Mouse (Mus musculus) right cerebral cortex, postnatal 4 days (tissue): ENCODE data around the gene Atp8a2.

Experiments used
- DNase-seq: peaks from one replicate; pipeline ENCODE4 v3.0.0-alpha.2; 2022

Gene Atp8a2

GRCm38 (mm10) chr14:59893971-59894370, 303.0 kb downstream of the Atp8a2 start:
- DNase-seq: no peak

- no peak for DNase-seq
Observed at GRCm38 (mm10) chr14:59892084-59892483, 304.9 kb downstream of the Atp8a2 start.

- no peak for DNase-seq
Observed at GRCm38 (mm10) chr14:59891491-59891890, 305.5 kb downstream of the Atp8a2 start.

GRCm38 (mm10) chr14:59890818-59891217, 306.2 kb downstream of the Atp8a2 start:
- no peak for DNase-seq

GRCm38 (mm10) chr14:59890107-59890506, 306.9 kb downstream of the Atp8a2 start:
- no peak for DNase-seq

GRCm38 (mm10) chr14:59888446-59888845, 308.5 kb downstream of the Atp8a2 start:
- no peak for DNase-seq

GRCm38 (mm10) chr14:59888046-59888445, 308.9 kb downstream of the Atp8a2 start:
- no peak for DNase-seq

GRCm38 (mm10) chr14:59887061-59887861, 309.7 kb downstream of the Atp8a2 start:
- DNase-seq: peak; percentile 57

- no peak for DNase-seq
Observed at GRCm38 (mm10) chr14:59883517-59884069, 313.4 kb downstream of the Atp8a2 start.

- DNase-seq: no peak
Observed at GRCm38 (mm10) chr14:59880829-59881228, 316.1 kb downstream of the Atp8a2 start.

GRCm38 (mm10) chr14:59878248-59878647, 318.7 kb downstream of the Atp8a2 start:
- DNase-seq: no peak

GRCm38 (mm10) chr14:59876525-59876924, 320.5 kb downstream of the Atp8a2 start:
- DNase-seq: no peak

GRCm38 (mm10) chr14:59868369-59868768, 328.6 kb downstream of the Atp8a2 start:
- no peak for DNase-seq

GRCm38 (mm10) chr14:59867749-59868148, 329.2 kb downstream of the Atp8a2 start:
- no peak for DNase-seq

- DNase-seq: no peak
Observed at GRCm38 (mm10) chr14:59866001-59866400, 331.0 kb downstream of the Atp8a2 start.

- DNase-seq: no peak
Observed at GRCm38 (mm10) chr14:59862351-59862750, 334.6 kb downstream of the Atp8a2 start.

GRCm38 (mm10) chr14:59859830-59860229, 337.1 kb downstream of the Atp8a2 start:
- no peak for DNase-seq

- no peak for DNase-seq
Observed at GRCm38 (mm10) chr14:59858501-59859225, 338.3 kb downstream of the Atp8a2 start.

GRCm38 (mm10) chr14:59853139-59853538, 343.8 kb downstream of the Atp8a2 start:
- DNase-seq: no peak

GRCm38 (mm10) chr14:59846609-59847375, 350.2 kb downstream of the Atp8a2 start:
- DNase-seq: no peak

- DNase-seq: no peak
Observed at GRCm38 (mm10) chr14:59843264-59843942, 353.6 kb downstream of the Atp8a2 start.

GRCm38 (mm10) chr14:59839951-59840720, 356.8 kb downstream of the Atp8a2 start:
- DNase-seq: no peak
